Mouse (Mus musculus): Measurements from ENCODE around the gene Tcp11l2. TPM values are rescaled to one million over a fixed set of nuclear protein-coding genes. Genes with fewer than 3 reads are reported as not detected.

The Tcp11l2 gene
- polyA plus RNA-seq, 1 experiment = 32.3 TPM

DNA sequence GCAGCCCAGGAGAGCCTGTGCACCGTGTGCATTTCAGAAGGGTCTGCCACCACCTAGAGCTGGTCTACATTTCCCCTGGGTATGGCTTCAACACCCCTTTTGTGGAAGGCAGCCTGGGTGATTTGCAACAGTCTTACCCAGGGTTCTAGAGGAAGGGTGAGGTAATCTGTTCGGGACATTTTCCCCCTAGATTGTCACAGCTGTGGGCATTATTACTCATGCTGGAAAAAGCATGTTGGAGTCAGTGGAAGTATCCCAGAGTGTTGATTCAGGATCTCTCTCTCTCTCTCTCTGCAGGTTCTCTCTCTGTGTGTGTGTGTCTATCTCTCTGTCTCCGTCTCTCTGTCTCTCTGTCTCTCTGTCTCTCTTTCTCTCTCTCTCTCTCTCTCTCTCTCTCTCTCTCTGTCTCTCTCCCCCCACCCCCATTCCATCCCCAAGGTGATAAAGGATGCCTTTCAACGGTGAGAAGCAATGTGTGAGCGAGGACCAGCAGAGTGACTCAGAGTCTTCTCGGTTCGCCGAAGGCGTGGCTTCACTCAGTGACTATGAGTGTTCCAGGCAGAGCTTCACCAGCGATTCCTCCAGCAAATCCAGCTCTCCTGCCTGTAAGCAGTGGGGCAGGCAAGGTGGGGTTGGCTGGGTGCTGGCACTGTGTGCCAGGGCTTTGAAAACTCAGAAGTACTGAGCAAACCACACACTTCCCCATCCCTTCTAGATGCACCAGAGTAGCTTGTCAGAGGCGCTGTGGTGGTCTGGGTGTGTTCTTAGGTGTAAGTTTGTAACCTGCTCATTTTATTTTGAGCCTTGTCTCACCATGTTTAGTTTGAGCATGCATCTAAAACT, 8.2 kb downstream of the Tcp11l2 start:
- no peak for TF ChIP-seq POLR2A (IDR thresholded peaks at IDR 0.05; ENCODE audit: low read depth, low read length)
- no peak for TF ChIP-seq CTCF (conservative IDR thresholded peaks at IDR 0.05; ENCODE audit: insufficient read depth, insufficient read length, low read depth, low read length)
- Histone ChIP-seq H3K36me3 (ENCODE audit: control insufficient read depth, insufficient read depth, low read length) (no peaks in the 10 kb centered on the region; the same call in 1 of the 2 replicates), H3K27ac (ENCODE audit: insufficient read depth, low read depth, low read length) (no peak overlapping the region), H3K27me3 (replicated peaks; ENCODE audit: control insufficient read depth, insufficient read depth, low read length) (no peaks in the 10 kb centered on the region), H3K4me1 (ENCODE audit: control insufficient read depth, insufficient read depth, low read length) (no peaks in the 10 kb centered on the region), H3K4me3 (ENCODE audit: insufficient read depth, low read depth, low read length) (no peak overlapping the region)
- DNase-seq = no peak
- WGBS = 61% methylated on average over 11 of the region's 11 CpGs

DNA sequence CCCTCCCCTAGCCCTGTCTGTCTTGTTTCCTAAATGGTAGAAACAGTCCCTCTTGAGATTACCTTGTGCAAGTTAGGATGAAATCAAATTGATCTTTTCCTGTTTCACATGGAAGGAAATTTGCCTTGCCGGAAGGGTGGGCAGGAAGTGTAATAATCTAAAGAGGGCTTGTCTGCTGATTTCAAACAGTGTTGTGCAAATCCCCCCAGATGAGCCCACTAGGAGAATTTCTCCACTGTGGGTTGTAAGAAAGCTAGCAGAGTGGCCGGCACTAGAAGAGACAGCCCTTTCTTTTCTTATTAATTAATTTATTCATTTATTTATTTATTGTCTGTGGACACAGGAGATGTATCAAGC, 8.8 kb downstream of the Tcp11l2 start:
- Histone ChIP-seq H3K36me3 (ENCODE audit: control insufficient read depth, insufficient read depth, low read length) (peaks cover 4% of the 10 kb centered on the region), H3K4me1 (ENCODE audit: control insufficient read depth, insufficient read depth, low read length) (no peaks in the 10 kb centered on the region), H3K27me3 (replicated peaks; ENCODE audit: control insufficient read depth, insufficient read depth, low read length) (no peaks in the 10 kb centered on the region), H3K27ac (ENCODE audit: insufficient read depth, low read depth, low read length) (no peak overlapping the region), H3K4me3 (ENCODE audit: insufficient read depth, low read depth, low read length) (no peak overlapping the region)
- TF ChIP-seq POLR2A (IDR thresholded peaks at IDR 0.05; ENCODE audit: low read depth, low read length) (no peak), CTCF (conservative IDR thresholded peaks at IDR 0.05; ENCODE audit: insufficient read depth, insufficient read length, low read depth, low read length) (no peak)
- no peak for DNase-seq
- 76% methylated on average over 2 of the region's 2 CpGs for WGBS

DNA sequence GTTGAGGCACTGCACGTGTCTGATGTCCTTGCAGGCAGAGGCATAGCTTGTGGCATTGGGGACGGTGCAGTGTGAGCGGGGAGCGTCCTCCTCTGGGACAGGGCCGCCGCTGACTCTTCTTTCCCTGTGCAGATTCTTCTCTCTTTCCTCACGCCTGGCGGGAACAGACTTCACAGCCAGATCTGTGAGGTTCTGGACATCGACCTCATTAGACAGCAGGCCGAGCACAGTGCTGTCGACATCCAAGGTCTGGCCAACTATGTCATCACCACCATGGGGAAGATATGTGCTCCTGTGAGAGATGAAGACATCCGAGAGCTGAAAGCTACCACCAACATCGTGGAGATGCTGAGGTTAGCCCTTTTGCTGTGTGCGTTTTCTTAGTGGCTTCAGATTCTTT, 14.5 kb downstream of the Tcp11l2 start:
- TF ChIP-seq POLR2A (IDR thresholded peaks at IDR 0.05; ENCODE audit: low read depth, low read length) = no peak
- TF ChIP-seq CTCF (conservative IDR thresholded peaks at IDR 0.05; ENCODE audit: insufficient read depth, insufficient read length, low read depth, low read length) = no peak
- no peak for DNase-seq
- Histone ChIP-seq H3K4me1 (ENCODE audit: control insufficient read depth, insufficient read depth, low read length) (no peaks in the 10 kb centered on the region), H3K36me3 (ENCODE audit: control insufficient read depth, insufficient read depth, low read length) (peaks cover 11% of the 10 kb centered on the region), H3K4me3 (ENCODE audit: insufficient read depth, low read depth, low read length) (no peak overlapping the region), H3K27me3 (replicated peaks; ENCODE audit: control insufficient read depth, insufficient read depth, low read length) (no peaks in the 10 kb centered on the region), H3K27ac (ENCODE audit: insufficient read depth, low read depth, low read length) (no peak overlapping the region)
- WGBS = 77% methylated on average over 14 of the region's 14 CpGs

DNA sequence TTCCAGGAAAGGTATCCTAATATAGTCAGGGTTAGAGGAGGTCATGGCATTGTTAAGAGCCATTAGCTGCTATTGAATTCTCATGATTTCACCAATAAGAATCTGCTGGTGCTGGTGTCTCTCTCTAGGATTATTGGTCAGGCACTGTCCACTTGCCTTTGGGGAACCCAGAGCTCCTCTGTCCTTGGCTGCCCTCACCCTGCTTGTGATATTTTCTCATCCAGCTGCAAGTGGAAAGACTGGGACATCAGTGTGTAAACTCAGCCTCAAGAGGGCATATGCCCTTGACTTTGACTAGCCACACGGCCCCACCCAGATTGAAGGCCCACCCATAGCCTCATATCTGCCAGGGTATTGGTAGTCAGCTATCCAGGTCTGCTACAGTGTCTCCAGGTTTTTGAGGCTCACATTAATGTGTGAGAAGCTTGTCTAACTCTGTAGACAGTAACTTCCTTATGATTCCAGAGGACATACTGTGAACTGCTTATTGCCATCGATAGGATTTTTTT, 15.3 kb downstream of the Tcp11l2 start:
- H3K27ac ChIP-seq (ENCODE audit: insufficient read depth, low read depth, low read length) = no peak overlapping the region

DNA sequence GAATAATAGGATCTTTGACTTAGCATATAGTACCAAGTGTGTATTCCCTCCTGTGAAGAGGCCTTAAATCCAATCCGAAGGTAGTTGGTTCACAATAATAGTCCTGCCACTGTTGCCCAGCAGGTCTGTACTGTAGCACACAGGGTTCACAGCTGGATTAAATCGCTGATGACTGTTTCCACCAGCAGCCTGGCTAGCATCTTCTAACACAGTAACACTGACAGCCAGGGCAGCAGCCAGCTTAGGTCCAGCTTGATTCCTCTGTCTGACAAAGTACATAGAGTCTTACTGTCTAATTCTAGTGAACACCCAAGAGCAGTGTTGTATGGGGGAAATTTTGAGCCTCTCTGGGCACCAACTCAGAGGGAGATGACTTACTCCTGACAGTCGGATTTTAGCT, 16.3 kb downstream of the Tcp11l2 start:
- Histone ChIP-seq H3K27me3 (replicated peaks; ENCODE audit: control insufficient read depth, insufficient read depth, low read length) (no peaks in the 10 kb centered on the region), H3K4me3 (ENCODE audit: insufficient read depth, low read depth, low read length) (no peak overlapping the region), H3K4me1 (ENCODE audit: control insufficient read depth, insufficient read depth, low read length) (peaks cover 5% of the 10 kb centered on the region), H3K36me3 (ENCODE audit: control insufficient read depth, insufficient read depth, low read length) (peaks cover 11% of the 10 kb centered on the region), H3K27ac (ENCODE audit: insufficient read depth, low read depth, low read length) (no peak overlapping the region)
- DNase-seq = no peak
- TF ChIP-seq CTCF (conservative IDR thresholded peaks at IDR 0.05; ENCODE audit: insufficient read depth, insufficient read length, low read depth, low read length) = no peak
- no peak for TF ChIP-seq POLR2A (IDR thresholded peaks at IDR 0.05; ENCODE audit: low read depth, low read length)
- 78% methylated on average over 3 of the region's 3 CpGs for WGBS

More for the DNA sequence above, 15.3 kb downstream of the Tcp11l2 start:
- Histone ChIP-seq H3K4me3 (ENCODE audit: insufficient read depth, low read depth, low read length) (no peak overlapping the region), H3K4me1 (ENCODE audit: control insufficient read depth, insufficient read depth, low read length) (no peaks in the 10 kb centered on the region), H3K27me3 (replicated peaks; ENCODE audit: control insufficient read depth, insufficient read depth, low read length) (no peaks in the 10 kb centered on the region), H3K36me3 (ENCODE audit: control insufficient read depth, insufficient read depth, low read length) (peaks cover 11% of the 10 kb centered on the region)
- no peak for DNase-seq
- TF ChIP-seq CTCF (conservative IDR thresholded peaks at IDR 0.05; ENCODE audit: insufficient read depth, insufficient read length, low read depth, low read length) (no peak), POLR2A (IDR thresholded peaks at IDR 0.05; ENCODE audit: low read depth, low read length) (no peak)
- WGBS = 86% methylated on average over 2 of the region's 2 CpGs

DNA sequence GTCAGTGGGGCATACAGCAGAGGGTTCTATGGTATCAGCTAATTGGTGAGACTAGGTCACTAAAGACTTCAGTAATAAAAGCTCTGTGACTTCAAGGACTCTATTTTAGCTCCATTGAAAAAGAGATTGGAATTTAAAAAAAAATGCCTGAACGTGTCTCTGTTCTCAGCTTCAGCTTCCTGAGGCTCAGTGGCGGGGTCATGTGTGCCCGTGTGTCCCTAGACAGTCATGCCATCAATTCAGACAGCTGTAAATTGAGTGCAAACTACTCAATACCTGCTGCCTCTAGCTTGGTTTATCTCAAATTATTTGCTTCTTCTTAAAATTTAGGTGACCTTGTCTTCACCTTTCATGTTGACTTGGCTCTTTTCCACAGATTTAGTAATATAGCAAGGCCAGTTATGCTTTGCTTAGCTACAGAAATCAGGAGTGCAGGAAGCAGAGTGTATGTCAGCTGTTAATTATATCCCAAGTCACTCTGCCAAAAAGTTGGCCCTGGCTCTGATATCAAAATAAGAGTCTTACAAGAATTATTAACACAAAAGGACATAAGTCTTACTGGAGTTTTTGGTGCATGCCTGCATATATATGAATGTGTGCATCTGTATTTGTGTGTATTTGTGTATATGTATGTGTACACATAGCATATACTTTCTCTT, 20.8 kb downstream of the Tcp11l2 start:
- Histone ChIP-seq H3K36me3 (ENCODE audit: control insufficient read depth, insufficient read depth, low read length) (peaks cover 5% of the 10 kb centered on the region; the same call in 1 of the 2 replicates), H3K27me3 (replicated peaks; ENCODE audit: control insufficient read depth, insufficient read depth, low read length) (no peaks in the 10 kb centered on the region), H3K4me3 (ENCODE audit: insufficient read depth, low read depth, low read length) (no peak overlapping the region), H3K27ac (ENCODE audit: insufficient read depth, low read depth, low read length) (peak overlapping the region; percentile 41), H3K4me1 (ENCODE audit: control insufficient read depth, insufficient read depth, low read length) (peaks cover 5% of the 10 kb centered on the region)
- 15% methylated on average over 3 of the region's 3 CpGs for WGBS
- DNase-seq = peak; percentile 79
- TF ChIP-seq POLR2A (IDR thresholded peaks at IDR 0.05; ENCODE audit: low read depth, low read length) (no peak), CTCF (conservative IDR thresholded peaks at IDR 0.05; ENCODE audit: insufficient read depth, insufficient read length, low read depth, low read length) (no peak)

DNA sequence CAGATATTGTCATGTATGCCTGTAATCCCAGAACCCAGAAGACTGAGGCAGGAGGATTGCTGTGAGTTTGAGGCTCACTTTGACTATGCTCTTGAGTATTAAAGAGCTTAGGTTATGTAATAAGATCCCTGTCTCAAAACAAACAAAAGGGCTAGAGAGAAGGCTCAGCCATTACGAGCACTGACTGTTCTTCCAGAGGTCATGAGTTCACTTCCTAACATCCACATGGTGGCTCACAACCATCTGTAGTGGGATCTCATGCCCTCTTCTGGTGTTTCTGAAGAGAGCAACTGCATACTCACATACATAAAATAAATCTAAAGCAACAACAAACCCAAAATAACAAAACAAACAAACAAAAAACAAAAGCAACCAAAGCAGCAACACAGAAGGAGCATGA, 21.7 kb downstream of the Tcp11l2 start:
- peak; percentile 8 for DNase-seq
- Histone ChIP-seq H3K4me3 (ENCODE audit: insufficient read depth, low read depth, low read length) (no peak overlapping the region), H3K27me3 (replicated peaks; ENCODE audit: control insufficient read depth, insufficient read depth, low read length) (no peaks in the 10 kb centered on the region), H3K27ac (ENCODE audit: insufficient read depth, low read depth, low read length) (0 out of 2 replicates have a peak overlapping the region, but pooled peaks have one; percentile 50), H3K36me3 (ENCODE audit: control insufficient read depth, insufficient read depth, low read length) (peaks cover 5% of the 10 kb centered on the region; the same call in 1 of the 2 replicates), H3K4me1 (ENCODE audit: control insufficient read depth, insufficient read depth, low read length) (peaks cover 5% of the 10 kb centered on the region)
- TF ChIP-seq POLR2A (IDR thresholded peaks at IDR 0.05; ENCODE audit: low read depth, low read length) (no peak), CTCF (conservative IDR thresholded peaks at IDR 0.05; ENCODE audit: insufficient read depth, insufficient read length, low read depth, low read length) (0 out of 2 replicates have a peak, but pooled peaks have one; percentile 9)
- 24% methylated on average over 1 of the region's 1 CpGs for WGBS

Data from kidney, adult 2 months (tissue).